Mouse (Mus musculus) natural killer cell, adult 2 months (primary cell): Measurements from ENCODE around the gene Nos1ap.

Experiments
- DNase-seq, 2 experiments: peaks; one replicate each; pipeline ENCODE4 v3.0.0; 2022; ENCODE audit warnings: low spot score in 2 of 2

Gene Nos1ap

DNA sequence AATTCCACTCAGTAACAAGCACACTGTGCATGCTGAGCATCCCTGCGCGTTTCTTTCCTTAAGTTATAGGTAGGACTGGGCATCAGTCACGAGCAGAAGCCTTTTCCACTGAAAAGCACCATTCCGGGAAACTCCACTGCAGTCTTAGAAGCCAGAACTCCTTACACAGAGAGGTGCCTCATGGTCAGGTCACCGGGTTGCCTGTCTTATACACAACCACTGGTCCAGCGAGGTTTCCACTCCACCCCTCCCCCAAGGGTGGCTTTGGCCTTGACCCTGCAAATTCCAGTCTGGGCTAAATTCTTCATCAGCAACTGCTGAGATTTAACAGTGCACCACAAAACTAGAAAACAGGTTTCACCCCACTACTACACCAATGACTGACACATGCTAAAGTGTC is 1.3 kb downstream of the Nos1ap start:
- DNase-seq = no peak

DNA sequence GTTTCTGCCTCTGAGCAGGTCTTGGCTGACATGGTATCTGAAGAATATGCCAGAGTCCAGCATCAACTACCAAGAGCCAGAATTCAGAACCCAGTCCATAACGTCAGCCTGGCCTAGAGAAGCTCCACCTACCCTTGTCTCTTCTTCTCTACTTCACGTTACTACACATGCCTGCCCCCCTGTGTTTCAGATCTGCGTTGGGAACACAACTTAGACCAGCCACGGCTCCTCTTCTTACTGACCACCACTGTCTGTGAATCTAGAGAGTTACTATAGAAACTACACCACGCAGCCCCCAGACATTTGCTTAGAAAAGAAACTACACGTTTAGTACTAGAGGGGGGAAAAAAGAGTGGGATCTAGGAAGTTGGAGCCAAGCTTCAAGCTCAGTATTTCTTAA is 2.9 kb downstream of the Nos1ap start:
- DNase-seq = no peak

GRCm38 (mm10) chr1:170583925-170584324 is 5.7 kb downstream of the Nos1ap start:
- DNase-seq = no peak

DNA sequence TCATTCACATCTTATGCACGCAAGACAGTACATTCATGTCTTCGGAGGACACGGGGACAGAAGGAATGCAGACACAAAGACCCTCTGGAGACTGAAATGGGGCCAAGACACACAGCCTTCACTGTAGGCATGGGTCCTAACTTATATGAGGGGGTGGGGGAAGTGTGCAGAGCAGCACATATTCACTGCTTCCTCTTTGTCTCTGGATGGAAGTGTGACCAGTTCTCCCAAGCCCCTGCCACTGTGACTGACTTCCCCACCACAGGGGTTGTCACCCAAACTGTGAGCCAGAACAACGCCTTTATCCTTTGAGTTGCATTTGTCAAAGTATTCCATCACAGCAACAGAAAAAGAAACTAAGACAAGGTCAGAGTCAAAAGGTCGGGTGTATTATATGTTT is 7.3 kb downstream of the Nos1ap start:
- no peak for DNase-seq

DNA sequence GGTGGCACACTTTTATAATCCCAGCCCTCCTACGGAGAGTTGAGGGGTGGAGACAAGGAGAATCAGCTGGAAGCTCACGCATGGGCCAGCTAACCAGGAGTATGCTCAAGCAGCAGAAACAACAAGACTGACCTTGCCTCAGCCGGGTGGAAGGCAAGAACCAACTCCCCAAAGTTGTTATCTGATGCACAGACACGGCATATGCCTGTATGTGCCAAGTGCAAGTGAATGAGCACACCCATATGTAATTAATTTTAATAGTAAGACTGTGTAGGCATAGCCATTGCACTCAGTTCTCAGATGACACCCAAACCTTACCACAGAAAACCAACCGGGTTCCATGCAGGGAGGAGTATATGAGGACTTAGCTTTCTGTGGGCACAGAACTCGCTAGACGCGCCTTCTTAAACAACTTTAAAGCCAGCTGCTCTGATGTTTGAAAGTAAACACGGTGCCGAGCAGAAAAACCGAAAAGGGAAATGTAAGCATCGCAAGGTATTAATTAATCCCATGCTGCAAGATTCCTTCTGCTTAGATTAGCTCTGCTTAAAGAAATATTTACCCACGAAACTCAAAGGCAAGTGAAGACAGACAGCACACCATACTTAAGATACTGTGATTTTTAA is 9.1 kb downstream of the Nos1ap start:
- no peak for DNase-seq

DNA sequence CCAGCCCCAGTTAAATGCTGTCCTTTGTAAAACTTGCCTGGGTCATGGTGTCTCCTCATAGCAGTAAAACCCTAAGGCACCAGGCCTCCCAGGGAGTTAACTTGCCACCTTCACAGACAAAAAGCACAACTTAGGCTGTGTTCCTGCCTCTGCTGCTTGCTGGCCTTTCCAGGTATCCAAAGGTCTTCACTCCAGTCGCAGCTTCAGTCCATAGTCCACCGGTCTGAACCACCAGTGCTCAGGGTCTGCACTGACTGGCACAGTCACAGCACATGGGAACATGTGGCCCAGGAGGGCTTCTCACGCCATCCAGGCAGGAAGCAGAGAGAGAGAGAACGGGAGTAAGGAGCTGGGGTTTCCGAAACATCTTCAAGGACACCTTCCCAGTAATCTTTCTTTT is 10.2 kb downstream of the Nos1ap start:
- DNase-seq = no peak

GRCm38 (mm10) chr1:170579063-170579462 is 10.6 kb downstream of the Nos1ap start:
- DNase-seq = no peak

DNA sequence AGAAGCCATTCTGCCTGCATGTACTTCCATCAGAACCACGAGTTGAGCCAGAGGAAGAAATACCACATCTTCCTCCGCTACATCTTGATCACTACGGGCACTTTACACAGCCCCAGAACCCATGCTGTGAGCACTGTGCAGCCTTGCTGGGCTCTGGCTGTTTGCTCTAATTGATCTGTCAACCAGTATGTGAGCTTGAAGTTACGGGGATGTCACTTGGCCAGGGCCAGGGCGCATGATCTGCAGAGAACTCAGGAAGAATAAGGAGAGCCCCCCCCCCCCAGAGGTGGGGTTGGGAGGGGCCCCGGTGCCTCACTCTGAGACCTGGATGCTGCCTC is 13.0 kb downstream of the Nos1ap start:
- DNase-seq = no peak

- DNase-seq = no peak
Measured at GRCm38 (mm10) chr1:170576012-170576727, 13.5 kb downstream of the Nos1ap start.

GRCm38 (mm10) chr1:170573117-170573516 is 16.5 kb downstream of the Nos1ap start:
- no peak for DNase-seq

DNA sequence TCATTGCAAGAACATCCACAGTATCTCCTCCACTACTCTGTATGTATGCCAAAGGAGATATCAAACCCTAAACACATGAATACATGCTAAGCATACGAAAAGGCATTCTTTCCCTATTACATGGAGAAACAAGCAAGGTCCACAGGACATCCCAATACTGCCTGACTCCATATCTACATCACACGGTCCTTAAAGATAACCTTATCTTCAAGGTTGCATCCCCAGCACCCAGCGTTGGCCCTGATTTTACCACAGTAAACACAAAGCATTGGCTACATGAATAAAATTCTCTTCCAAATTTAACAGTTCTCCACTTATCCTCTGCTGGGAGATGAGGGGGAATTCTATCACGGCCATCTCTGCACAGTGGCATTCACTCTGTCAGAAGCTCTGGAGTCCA is 22.7 kb downstream of the Nos1ap start:
- no peak for DNase-seq

DNA sequence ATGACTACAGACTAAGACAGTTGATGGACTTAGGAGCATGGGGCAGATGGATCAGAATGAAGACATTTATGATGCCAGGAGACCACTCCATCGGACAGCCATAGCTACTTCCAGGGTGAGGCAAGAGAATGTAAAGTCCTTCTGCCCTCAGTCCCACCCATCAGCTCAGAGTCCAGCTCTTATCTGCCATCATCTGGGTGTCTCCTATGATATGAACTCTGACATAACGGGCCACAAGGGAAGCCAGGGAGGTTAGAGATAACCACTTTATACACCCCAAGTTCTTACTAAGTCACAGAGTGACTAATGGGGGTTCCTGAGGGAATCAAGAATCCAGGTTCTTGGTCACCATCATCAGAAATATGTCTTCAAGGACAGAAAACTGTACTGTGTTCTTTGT is 23.1 kb downstream of the Nos1ap start:
- DNase-seq = no peak

GRCm38 (mm10) chr1:170564926-170565325 is 24.7 kb downstream of the Nos1ap start:
- no peak for DNase-seq

GRCm38 (mm10) chr1:170562431-170562830 is 27.2 kb downstream of the Nos1ap start:
- DNase-seq = no peak

GRCm38 (mm10) chr1:170560768-170561167 is 28.9 kb downstream of the Nos1ap start:
- no peak for DNase-seq

DNA sequence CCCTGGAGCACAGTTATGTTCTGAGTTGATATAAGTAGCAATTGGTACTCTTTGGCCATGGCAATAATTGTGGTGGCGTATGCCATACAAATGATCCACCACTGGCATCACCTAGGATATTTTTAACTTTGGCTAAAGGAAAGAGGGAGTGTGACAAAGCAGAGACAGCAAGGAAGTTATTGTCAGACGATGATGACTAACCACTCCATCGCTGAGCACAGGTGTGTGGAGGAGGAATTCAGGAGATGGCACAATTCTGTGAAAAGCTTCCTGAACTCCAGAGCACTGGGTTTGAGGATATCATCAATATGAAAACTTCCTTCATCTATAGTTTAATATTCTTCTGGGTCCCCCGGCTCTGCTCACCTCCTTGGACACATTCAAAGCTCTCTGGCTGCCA is 31.7 kb downstream of the Nos1ap start:
- DNase-seq = no peak

GRCm38 (mm10) chr1:170556696-170557095 is 33.0 kb downstream of the Nos1ap start:
- DNase-seq = no peak

GRCm38 (mm10) chr1:170554939-170555293 is 34.7 kb downstream of the Nos1ap start:
- no peak for DNase-seq

DNA sequence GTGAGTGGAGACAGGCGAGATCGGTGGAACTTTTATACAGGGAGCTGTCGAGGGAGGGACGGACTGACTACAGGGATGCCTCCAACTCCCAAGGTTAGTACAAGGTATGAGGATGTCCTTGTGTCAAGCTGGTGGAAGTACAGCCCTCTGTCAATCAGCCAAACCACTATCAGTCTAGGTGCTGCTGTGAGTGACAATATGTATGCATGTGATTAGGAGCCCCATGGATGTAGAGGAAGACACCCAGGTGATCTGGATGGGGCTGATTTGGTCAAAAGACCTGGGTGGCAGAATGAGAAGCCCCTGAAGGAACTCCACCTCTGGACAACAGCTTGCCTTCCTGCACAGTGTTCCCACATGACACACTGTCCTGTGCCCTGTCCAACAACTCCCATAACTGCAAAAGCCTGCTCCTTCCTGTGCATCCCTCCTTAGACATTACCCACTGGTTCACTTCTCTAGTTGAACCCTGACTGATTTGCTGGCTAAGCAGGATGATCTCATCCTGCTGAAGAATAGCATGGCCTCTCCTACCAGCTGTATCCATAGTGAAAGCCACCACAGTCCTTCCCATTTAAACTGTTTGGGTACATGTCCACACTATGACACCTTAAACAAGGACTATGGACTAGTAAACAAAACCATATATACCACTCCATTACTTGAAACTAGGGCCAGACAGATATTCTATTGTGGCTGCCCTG is 35.3 kb downstream of the Nos1ap start:
- DNase-seq = no peak

GRCm38 (mm10) chr1:170550649-170551440 is 38.8 kb downstream of the Nos1ap start:
- peak in 1 of 2 experiments; percentile 5 for DNase-seq

- no peak for DNase-seq
Measured at GRCm38 (mm10) chr1:170549059-170549458, 40.6 kb downstream of the Nos1ap start.

GRCm38 (mm10) chr1:170548192-170548795 is 41.4 kb downstream of the Nos1ap start:
- no peak for DNase-seq
